Mouse (Mus musculus) urinary bladder, postnatal 25 days (tissue): Measurements from ENCODE around the gene Elf1.
"Not testable (repeated sequence)": the region's sequence is repeated elsewhere in the genome, so short reads cannot be mapped to it uniquely, and the experiment has no call there.

Experiments
- DNase-seq: peaks from one replicate; pipeline ENCODE4 v3.0.0; 2022; ENCODE audit warnings: low spot score

Gene Elf1

DNA sequence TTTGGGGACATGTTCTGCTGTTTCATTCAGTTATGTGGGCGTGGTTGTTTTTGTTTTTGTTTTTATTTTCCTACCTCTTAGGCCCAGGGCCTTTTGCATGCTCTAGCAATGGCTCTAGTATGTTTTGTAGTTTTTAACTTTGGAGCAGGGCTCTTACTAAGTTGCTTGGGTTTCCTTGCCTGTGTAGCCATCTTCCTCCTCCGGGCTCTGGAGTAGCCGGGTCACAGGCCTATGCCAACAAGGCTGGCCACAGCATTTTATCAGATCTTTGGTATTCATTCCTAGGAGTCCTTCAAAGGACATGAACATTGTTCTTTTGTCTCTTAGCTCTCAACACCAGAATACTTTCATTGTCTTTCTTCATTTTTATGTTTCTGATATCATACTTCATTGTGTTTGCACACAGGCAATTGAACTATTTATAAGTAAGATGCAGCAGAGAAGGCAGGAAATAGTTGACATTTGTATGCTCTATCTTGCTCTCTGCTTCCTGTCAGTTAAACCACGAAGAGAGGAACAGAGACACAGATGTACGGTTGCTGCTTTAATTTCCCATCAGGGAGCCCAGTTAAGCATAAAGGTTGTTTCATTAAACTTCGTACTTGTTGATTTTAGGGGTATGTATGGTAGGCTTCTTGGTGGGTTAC is 40.6 kb downstream of the Elf1 start:
- no peak for DNase-seq

DNA sequence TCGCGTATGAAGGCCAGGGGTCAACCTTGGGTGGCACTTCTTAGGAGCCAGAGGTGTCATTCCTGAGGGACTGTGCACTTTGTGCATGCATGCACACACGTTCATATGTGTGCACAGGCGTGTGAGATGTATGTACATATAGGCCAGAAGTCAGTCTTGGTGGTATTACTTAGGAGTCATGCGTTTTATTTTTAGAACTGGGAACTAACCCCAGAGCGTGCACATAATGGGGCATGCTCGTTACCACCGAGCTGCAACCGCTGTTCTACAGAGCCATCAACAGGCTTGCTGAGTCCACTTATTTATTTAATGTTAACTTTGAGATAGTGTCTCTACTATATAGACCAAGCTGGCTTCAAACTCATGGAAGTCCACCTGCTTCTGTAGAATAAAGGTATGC is 41.4 kb downstream of the Elf1 start:
- no peak for DNase-seq

DNA sequence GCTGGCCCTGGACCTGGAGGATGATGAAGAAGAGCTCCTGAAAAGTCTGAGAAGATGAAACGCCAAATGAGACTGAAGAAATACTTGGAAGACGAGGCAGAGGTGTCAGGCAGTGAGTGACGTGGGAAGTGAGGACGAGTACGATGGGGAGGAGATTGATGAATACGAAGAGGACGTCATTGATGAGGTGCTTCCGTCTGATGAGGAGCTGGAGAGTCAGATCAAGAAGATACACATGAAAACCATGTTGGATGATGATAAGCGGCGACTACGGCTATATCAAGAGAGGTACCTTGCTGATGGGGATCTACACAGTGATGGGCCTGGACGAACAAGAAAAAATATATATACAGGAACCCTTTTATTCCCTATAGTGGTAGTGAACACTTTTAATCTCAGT is 45.1 kb downstream of the Elf1 start:
- not testable (repeated sequence) for DNase-seq

DNA sequence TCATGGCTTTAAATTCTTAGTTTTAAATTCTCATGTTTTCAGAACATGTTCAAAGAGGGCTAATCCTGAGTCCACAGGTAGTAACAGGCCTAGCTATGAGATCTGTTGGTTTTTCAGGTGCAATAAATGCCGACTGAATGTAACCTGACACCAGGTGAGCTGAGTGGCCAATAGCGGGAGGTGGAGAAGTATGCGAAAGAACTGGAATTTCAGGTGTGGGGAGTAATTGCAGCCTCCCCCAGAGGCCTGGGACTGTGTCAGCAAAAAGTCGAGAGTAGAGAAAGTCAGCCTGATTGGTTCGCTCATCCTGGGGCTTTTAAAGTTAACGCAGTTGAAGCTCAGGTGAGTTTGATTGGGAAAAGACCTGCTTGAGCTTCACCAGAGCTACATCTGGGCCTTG is 46.7 kb downstream of the Elf1 start:
- DNase-seq: no peak

DNA sequence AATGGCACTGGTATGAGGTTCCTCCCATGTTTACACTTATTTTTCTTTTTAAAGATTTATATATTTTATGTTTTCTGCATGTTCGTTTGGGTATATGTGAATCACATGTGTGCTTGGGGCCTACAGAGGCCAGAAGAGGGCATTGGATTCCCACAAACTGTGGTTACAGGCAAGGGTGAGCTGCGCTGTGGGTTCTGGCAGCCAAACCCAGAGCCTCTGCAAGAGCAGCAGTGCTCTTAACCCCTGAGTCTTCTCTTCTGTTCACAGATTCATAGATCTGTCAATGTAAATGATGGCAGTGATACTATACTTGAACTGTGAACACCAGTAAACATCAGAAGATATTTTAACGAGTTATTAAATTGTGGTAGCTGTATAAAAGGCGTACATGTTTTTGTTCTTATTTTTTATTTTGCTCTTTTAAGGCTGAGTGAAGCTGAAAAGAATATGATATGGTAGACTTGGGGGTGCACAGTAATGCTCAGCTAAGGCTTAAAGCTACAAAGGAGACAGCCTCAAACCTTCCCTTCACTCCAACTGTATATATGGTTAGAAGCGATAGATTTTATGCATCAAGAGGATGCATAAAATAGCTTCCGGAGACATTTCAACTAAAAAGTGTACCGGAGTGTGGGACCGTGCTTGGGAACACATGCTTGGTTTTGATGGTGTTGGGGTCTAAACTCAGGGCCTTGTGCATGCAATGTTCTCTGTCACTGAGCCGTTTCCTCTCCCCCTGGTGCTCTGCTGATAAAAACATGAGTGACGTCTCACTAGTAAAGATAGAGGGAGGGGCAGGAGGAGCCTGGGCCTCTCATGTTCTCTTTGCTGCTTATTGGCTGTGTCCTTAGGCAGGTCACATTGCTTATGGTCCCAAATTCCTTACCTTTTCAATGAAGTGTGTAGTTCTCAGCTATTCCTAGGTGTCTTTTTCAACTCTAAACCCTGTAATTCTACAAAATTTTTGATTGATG is 48.9 kb downstream of the Elf1 start:
- DNase-seq: no peak

DNA sequence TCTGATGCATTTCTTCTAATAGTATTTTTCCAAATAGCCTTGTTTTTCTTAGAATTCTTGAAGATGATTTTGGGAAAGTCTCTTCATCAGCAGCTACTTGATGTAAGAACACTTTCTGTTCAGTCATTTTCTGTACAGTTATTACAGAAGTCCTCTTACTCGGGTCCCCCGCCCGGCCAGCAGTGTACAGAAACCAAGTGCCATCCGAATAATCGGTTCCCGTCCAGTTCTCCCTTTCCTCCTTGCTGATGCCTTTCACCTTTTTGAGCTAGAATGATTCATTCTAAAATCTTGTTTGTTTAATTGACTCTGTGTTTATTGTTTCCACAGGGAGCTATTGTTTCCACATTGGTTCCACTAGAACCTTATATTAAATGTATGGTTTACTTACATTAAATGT is 49.8 kb downstream of the Elf1 start:
- DNase-seq: no peak

DNA sequence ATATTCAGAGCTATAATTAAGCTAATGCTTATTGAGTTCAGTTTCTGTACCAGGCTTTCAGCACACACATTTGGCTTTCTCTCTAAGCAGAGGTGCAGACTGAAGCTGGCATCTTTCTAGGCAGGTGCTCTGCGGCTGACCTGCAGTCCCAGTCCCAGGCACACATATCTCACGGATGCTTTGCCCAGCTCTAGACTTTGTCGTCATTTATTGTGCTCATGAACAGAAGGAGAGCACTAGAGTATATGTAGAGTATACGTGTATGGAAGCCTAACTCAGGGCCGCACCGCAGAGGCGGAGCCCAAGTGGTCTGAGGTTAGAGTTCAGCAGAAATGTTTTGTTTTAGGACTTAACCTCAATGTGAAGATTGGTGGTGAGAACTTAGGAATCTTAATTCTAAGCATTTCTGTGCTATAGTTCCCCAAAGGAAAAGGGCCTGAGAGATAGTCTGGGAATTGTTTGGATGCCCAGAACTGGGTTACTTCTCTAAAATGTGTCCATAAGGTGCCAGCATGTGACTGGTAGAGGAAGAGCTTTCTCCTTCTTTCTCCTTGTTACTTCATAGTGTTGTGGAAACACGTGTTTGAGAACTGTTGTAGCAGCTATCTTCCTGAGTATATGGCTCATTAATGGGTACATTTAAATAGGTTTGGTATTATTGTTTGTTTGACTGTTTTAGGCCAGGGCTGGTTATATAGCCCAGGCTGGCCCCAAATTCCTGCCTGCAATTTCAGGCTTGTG is 51.2 kb downstream of the Elf1 start:
- DNase-seq: no peak

DNA sequence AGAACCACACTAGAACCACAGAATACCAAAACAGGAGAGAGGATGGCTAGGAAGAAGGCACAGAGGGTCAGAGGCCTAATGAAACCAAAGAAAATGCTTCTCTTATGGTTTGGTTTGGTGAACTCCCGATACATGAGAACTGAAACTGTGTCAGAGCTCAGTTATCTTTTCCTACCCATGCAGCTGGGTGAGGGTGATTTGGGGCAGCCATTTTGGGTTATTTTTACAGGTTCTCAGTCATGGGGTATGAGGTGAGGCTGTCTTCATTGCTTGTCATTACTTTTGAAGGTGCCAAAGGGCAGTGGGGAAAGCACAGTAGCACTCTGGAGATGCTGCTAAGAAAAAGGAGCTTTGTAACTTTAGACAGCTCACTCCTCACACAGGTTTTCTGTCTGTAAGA is 52.4 kb downstream of the Elf1 start:
- DNase-seq: no peak

DNA sequence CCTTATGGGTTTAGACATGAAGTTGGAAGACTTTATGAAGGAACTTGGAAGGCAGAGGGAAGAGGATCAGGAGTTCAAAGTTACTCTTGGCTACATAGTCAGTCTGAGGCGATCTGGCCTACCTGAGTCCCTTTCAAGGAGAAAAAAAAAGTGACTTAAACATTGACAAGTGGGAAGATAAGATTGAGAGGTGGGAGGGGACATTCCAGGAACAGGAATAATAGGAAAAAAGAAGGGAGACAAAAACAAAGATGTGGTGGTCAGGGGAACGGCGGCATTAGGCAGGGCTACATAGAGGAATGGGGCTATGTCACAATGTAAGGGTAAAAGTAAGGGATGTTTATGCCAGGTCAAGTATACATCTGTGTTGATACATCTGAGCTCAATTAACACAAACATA is 53.2 kb downstream of the Elf1 start:
- no peak for DNase-seq

DNA sequence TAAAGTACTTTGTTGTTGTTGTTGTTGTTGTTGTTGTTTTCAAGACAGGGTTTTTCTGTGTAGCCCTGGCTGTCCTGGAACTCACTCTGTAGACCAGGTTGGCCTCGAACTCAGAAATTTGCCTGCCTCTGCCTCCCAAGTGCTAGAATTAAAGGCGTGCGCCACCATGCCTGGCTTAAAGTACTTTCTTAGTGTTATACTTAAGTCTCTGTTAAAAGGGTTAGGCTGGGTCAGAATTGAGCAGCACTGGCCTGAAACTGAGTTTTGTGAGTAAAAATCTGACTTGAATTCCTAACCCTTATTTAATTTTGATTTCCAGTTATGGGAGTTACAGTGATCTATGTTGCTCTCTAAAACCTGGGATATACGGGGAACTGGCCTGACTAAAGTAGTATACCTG is 53.7 kb downstream of the Elf1 start:
- not testable (repeated sequence) for DNase-seq

DNA sequence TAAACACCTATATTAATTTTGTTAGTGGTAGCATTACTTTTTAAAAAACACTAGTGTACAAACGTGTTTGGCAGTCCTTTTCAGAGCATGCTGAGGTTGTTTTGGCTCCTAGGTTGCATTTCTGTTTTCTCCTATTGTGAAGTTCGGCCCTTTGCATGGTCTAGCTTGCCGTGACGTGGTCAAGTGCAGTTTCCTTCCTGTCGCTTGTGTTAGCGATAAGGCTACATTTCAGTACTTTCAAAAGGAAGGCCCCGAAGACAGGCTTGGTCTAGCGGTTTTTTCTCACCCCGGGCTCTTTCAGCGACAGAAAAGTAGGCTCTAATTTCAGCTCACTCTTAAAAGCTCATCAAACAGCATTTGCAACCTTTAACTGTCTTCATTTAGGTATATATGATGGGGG is 54.3 kb downstream of the Elf1 start:
- no peak for DNase-seq

DNA sequence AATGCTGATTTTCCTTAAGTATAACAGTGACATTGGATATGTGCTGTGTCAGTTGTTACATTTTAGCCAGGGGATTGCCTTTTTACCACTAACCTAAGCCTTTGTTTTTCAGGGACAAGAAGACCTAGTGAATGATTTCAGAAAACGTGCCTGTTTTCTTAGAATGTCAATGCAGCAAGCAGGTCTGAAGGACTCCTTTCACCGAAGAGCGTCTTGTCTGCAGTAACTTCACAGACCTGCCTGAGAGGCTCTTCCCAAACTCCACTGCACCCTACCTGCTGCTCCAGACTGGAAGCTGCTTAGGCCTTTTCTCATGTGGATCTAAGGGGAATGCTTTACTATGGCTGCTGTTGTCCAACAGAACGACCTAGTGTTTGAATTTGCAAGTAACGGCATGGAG is 55.0 kb downstream of the Elf1 start:
- DNase-seq: no peak

DNA sequence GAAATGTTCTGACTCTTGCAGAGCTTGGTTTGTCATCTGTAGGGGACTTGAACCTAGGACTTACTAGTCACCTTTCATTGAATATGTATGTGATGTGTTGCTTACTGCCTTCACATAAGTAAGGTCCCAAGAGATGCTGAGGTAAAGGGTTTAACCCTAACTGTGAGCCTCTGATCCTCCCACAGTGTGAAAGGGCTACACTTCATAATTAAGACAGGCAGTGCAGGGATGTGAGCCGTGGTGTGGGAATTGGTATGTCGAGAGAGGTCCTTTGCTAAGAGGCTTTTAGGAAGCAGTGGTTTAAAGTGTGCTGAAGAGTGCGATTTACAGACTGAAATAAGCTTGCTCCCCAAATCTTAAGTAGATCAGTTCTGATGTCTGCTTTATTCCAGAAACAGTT is 55.8 kb downstream of the Elf1 start:
- DNase-seq: no peak

DNA sequence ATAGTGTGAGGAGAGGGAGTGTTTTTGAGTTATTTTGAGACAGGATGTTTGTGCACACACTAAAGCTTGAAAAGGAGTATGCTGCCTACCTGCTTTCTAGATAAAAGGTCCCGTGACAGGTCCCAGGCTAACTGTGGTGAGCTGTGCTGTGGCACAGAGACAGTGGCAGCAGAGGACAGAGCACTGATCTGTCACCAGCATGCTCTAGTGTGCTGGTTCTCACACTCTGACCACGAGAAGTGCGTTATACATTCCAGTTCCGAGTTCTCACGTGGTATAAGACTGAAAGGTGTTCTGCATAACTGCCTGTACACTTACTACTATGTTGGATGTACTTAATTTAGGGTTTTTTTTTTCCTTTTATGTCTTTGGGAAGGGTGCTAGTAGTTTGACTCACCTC is 56.5 kb downstream of the Elf1 start:
- DNase-seq: no peak

DNA sequence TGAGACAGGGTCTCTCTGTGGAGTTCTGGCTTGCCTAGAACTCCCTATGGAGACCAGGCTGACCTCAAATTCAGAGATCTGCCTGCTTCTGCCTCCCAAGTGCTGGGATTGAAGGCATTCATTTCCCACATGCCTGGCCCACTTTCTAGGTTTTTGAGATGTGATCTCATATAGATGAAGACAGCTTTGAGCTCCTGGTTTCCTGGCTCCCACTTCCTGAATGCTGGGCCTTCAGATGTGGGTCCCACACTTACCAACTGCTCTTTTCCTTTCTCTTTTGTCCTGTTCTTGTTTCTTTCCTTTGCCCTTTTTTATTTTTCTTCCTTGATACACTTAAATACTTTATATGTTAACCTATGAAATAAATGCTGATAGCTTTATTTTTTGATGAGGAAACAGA is 56.9 kb downstream of the Elf1 start:
- DNase-seq: no peak

DNA sequence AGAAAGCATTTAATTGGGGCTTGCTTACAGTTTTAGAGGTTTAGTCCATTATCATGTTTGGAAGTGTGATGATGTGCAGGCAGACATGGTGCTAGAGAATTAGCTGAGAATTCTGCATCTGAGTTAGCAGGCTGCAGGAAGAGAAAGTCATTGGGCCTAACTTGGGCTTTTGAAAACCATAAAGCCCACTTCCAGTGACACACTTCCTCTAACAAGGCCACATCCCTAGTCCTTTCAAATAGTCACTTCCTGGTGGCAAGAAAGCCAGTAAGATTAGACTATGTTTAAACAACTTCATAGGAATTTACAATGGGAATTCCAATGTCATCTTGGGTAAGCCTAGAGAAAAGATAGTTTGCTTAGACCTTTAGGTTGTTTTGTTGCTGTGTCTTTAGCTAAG is 60.6 kb downstream of the Elf1 start:
- DNase-seq: no peak

DNA sequence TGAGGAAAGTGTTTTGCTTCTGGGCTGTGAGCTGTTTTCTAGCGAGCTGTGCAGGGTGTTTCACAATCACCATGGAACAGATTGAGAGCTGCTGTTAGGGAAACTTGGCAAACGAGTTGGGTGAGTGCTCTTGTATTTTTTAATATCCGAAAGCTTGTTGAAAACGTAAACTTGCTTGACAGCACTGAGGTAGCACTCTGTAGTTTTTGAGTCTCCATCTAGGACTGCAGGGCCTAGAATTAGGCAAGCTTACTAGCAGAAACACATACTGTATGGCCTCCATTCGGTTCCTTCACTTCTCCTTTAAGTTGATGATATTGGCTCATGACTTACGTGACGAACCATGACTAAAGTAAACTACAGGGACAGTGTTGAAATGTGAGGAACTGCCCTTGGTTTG is 68.3 kb downstream of the Elf1 start:
- DNase-seq: peak; percentile 35

DNA sequence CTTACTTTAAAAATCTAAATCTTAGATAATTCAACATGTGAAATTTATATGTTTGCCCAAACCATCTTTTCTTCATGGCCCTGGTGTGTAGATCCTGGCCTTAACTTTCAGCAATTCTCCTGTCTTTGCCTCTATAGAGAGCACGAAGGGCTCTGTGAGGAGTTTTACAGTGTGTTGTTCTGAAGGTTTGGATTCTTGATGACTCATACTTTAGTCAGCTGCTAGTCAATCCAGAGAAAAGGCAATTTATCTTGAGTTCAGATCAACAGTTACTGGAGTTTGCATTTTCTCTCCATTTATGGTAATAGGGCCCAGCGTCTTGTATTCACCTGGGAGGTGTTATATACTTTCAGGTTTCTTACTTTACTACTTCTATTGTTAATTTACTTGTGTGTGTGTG is 70.9 kb downstream of the Elf1 start:
- no peak for DNase-seq

DNA sequence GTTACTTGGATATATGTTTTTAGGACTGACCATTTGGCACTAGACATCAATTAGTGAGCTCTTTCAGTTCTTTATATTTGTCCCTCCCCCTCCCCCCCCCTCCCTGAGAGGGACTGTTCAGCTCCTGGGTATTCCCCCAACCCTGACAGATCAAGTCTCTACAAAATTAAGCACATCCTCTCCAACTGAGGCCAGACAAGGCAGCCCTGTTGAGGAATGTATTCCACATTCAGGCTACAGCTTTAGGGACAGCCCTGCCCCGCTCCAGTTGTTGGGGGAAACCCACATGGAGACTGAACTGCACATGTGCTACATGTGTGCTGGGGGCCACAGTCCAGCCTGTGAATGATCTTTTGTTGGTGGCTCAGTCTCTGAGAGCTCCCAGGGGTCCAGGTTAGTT is 71.9 kb downstream of the Elf1 start:
- no peak for DNase-seq

DNA sequence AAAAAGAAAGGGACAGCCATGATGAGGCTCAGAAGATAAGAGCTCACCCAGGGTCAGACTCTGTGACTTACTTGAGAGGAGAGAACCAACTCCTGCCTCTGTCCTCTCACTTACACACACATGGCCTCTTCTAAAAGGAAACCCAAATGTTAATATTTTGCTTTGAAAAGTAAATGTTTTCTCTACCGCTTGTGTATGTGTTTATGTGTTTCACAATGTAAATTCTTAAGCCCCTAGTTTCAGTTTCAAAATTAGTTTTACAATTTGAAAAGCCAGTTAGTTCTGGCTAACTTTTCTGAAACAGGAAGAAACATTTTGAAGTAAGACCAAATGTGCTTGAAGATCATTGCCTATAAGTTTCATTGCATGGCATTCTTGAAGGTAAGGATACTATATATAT is 76.8 kb downstream of the Elf1 start:
- no peak for DNase-seq

DNA sequence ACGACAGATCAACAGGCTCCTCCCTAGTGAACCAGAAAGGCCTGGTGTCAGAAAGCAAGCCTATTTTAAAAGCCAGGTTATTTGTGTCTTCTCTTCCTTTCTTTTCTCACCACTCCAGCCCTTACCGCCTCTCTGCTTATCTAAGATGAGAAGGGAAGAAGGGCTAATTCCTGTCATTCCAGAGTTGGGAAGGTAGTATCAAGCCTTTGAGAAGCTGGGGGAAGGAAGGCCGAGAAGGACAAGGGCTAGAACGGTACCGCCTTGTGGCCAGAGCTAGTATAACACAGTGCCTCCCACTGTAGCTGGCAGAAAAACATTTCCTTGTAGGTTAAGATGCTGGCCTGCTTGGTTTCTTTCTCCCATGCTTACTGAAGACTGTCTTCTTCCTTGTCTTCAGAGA is 81.8 kb downstream of the Elf1 start:
- peak; percentile 49 for DNase-seq

DNA sequence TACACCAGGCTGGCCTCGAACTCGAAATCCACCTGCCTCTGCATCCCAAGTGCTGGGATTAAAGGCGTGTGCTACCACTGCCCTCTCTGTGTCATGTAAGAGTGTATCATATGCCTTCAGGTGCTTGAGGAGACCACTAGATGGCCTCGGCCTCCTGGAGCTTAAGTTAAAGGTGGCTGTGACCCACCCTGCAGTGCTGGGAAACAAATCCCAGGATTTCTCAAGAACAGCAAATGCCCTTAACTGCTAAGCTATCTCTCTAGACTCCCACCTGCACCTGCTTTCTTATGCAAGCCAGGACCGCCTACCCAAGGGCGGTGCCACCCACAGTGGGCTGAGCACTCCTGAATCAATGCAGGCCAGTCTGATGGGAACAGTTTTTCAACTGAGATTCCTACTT is 83.8 kb downstream of the Elf1 start:
- DNase-seq: no peak
